Mouse (Mus musculus): Measurements from ENCODE around the gene Brpf3.

DNA sequence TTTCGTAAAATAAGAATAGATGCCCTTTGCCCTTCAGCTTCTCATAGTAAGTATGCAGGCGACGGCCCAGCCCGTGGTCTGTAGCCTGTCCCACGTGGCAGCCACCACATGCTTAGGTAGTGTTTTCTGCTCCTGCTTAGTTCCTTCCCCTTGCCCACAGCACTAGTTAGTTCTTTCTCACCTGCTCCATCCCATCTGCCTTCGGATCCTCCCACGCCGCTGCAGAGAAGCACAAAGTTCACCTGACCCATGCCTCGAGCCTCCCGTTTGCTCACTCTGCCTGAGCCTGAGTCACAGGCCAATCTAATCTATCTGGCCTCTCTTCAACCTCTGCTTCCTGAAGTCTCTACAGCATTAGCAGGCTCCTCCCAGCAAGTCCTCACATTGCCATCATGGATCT, 11.5 kb downstream of the Brpf3 start:
- TF ChIP-seq TAL1 (IDR thresholded peaks at IDR 0.05; ENCODE audit: low read length) = no peak
- no peak for TF ChIP-seq GATA1 (IDR thresholded peaks at IDR 0.05; ENCODE audit: low read length)
